Mouse (Mus musculus) monocyte, adult 5-6 weeks (primary cell): ENCODE results near the gene 6030468B19Rik. TPM values are rescaled to one million over a fixed set of nuclear protein-coding genes. Genes with fewer than 3 reads are reported as not detected.

Experiments
- ATAC-seq: fragments of 153-309, 156-312 bp; replicated peaks from 2 replicates; pipeline ENCODE4 v1.8.0; 2017; ENCODE audit warnings: mild to moderate bottlenecking; ENCODE audit not compliant: low TSS enrichment, insufficient number of reproducible peaks, severe bottlenecking, poor library complexity, low FRiP score
- total RNA-seq: library from RNA; stranded (forward); fragments of 200-1000, 200-491, 200-594 nt; gene quantifications from 3 replicates; pipeline ENCODE4 v1.2.3, GENCODE M21; 2017

Gene 6030468B19Rik
- total RNA-seq = not detected in 3 replicates

GRCm38 (mm10) chr11:117797511-117798159 is at the start of gene 6030468B19Rik:
Gene 6030468B19Rik (plus strand): TSS chr11:117797660.
- 0 out of 2 replicates have a peak, but pooled peaks have one; percentile 6 for ATAC-seq

DNA sequence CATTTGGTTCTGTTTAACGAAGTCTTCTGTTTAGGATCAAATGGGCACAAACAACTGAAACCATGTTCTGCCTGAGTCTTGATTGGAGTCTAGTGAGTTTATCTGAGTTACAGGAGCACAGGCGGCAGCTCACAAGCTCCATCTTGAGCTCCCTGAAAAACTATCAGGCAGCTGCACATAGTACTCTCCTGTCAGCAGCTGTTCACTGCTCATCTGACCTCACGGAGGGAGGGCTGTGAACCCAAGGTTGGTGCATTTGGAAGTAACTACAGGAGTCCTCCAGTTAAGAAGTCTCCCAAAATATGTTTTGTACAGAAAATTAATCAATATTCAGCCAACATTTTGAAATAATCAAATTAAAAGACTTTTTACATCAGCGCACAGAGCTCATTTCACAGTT is 48.8 kb upstream of the 6030468B19Rik start:
- no peak for ATAC-seq

DNA sequence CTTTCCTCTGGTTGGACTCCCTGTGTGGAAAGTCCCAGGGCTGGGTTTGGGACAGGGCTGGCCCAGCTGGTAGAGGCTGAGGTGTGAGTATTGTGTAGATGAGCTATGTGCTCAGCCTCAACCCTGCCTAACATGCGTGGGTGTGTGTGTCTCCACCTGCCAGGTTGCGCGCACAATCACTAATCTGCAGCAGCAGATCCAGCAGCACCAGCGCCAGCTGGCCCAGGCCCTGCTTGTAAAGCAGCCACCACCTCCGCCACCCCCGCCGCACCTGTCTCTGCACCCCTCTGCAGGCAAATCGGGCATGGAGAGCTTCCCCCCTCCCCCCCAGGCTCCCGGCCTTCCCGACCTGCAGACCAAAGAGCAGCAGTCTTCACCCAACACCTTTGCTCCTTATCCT is 48.0 kb upstream of the 6030468B19Rik start:
- no peak for ATAC-seq

GRCm38 (mm10) chr11:117751544-117751943 is 45.9 kb upstream of the 6030468B19Rik start:
- ATAC-seq = no peak

DNA sequence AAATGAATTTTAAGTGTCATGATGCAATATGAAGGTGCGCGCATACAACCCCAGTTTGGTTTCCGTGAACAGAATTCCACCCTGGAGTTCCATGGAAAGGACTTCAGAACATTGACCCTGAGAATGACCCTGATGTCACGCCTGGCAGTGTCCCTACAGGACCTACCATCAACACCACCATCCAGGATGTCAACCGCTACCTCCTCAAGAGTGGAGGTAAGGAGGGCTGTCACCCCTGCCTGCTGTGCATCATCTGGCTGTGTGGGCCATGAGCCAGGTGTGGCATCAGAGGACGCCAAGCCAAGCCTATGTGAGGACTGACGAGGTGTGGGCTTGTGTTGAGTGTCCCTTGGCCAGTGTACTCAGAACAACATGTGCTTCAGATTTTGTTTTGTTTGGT is 41.6 kb upstream of the 6030468B19Rik start:
- no peak for ATAC-seq

DNA sequence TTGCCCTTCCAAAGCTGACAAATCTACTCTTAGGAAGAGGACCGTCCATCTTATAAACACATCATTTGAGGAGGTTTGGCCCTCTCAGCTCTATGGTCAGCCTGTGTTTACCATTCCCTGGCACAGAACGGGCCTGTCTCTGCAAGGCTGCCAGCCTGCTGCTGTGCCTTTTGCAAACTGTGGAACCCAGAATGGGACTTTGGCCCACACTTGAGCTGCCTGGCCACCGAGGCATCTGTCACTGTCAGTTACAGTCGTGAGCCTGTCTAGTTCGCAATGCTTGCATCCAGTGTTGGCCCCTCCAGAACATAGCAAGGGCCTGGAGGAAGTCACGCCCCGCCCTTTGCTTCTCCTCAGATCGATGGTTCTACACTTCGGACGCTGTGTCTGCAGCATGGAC is 38.2 kb upstream of the 6030468B19Rik start:
- no peak for ATAC-seq

GRCm38 (mm10) chr11:117760374-117761119 is 36.9 kb upstream of the 6030468B19Rik start:
- no peak for ATAC-seq

- ATAC-seq = no peak
These were observed 35.7 kb upstream of the 6030468B19Rik start for GRCm38 (mm10) chr11:117761801-117762200.

DNA sequence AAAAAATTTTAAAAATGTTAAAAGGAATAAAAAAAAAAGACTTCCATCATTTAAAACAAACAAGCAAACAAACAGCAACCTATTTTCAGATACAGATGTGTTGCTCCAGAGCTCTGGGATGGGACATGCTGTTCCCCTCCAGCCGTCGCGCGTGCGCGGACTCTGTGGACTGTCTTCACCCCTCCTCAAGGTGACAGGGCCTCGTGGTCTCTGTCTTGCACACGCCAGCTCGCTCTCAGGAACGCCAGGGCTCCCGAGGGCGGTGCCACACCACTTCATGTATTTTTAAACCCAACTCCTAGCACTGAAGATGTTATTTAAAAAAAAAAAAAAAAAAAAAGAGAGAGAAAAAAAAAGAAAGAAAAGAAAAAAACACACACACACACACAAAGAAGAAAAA is 35.2 kb upstream of the 6030468B19Rik start:
- no peak for ATAC-seq

DNA sequence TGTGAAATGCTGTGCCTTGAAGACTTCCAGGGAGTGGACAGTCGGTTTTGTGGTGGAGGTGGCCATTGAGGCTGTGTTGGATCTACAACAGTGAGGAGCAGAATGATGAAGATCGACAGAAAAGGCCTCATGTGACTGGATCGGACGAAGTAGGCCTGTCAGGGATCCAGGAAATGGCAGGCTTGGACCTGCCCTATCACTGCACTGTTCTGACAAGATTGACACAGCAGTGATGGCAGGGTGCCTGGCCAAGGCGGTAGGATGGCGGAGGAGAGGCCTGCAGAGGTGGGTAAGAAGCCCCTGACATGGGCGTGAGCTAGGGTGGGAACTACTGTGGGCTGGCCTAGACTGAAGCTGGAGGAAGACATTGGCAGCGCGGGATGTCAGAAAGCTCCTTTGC is 33.1 kb upstream of the 6030468B19Rik start:
- ATAC-seq = no peak

- no peak for ATAC-seq
These were observed 32.1 kb upstream of the 6030468B19Rik start for GRCm38 (mm10) chr11:117765361-117765760.

- ATAC-seq = no peak
These were observed 31.2 kb upstream of the 6030468B19Rik start for GRCm38 (mm10) chr11:117766275-117766674.

DNA sequence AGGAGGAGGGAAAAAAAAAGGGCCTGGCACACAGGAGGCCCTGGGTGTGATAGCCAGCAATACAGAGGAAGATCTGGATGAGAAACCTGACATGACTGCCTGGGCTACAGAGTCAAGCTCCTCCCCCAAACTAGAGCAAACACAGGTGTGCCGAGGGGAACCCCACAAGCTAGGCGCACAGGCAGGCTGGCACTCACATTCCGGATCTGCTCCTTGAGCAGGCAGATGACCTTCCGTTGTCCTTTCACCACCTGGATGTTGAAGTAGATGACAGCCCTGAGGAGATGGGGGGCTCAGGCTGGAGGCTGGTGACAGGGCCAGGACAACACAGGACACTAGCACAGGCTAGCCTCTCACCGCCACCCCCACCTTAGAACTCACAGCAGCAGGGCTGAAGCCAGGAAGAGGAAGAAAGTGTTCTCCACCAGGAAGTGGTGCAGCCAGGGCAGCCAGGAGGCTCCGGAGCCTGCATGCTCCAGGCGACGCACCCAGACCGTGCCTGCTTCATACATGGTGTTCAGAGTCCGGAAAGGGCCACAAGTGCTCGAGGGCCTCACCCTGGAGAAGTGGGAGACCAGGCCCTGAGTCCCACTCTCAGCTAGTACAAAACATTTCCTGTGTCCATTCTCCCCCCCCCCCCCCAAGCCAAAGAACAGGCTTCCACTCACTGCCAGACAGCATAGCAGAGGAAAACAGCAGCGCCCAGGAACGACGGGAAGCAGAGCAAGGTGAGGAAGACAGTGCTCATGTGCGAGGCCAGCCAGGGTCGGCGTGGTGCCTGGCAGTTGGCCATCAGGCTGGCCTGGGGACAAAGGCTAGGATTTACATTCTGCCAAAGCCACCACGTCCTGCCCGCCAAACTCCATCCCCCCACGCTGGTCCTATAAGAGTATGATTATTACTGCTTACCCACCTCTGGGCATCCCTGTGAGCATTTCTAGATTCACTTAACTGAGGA is 28.5 kb upstream of the 6030468B19Rik start:
- ATAC-seq = 0 out of 2 replicates have a peak, but pooled peaks have one; percentile 7

- no peak for ATAC-seq
These were observed 27.8 kb upstream of the 6030468B19Rik start for GRCm38 (mm10) chr11:117769683-117770047.

- ATAC-seq = no peak
These were observed 27.1 kb upstream of the 6030468B19Rik start for GRCm38 (mm10) chr11:117770407-117770806.

DNA sequence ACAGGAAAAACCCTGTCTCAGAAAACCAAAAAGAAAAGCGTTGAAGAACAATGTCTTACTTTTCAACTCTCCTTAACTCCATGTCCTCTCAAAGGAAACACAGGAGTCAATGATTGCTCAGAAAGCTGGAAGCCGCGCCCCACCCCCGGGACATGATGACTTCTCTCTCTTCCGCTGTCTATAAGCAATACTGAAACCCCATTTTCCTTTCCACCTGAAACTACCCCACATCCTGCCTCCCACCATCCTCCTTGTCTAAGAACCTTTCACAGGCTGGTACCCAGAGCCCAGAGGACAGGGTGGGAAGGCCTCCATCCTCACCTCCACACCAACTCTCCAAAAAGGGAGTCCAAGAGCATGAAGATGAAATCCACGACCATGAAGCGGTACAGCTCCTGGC is 25.1 kb upstream of the 6030468B19Rik start:
- no peak for ATAC-seq

DNA sequence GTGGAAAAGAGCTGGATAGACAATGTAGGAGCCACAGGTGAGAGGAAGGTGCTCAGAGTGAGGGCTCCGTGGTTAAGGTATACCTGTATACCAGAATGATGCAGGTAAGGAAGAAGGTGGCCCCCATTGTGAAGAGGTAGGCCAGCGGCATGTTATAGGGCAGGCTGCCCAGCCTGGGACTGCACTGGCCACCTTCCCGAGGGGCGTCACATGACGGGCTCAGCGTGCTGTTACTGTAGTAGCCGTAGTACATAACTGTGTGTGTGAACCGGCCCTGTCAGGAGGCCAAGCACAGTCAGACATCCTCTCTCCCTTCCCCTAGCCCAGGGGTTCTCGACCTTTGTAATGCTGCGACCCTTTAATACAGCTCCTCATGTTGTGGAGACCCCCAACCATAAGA is 22.5 kb upstream of the 6030468B19Rik start:
- ATAC-seq = no peak

- no peak for ATAC-seq
These were observed 21.9 kb upstream of the 6030468B19Rik start for GRCm38 (mm10) chr11:117775540-117775939.

- no peak for ATAC-seq
These were observed 21.2 kb upstream of the 6030468B19Rik start for GRCm38 (mm10) chr11:117776085-117776792.
